Mouse (Mus musculus): ENCODE measurements at regions not wholly inside any gene's neighbourhood (a gene's known extent, or its start where the extent isn't known, plus 50 kb on each side); places are given as distances from the start of the nearest gene placed in this dataset.

DNA sequence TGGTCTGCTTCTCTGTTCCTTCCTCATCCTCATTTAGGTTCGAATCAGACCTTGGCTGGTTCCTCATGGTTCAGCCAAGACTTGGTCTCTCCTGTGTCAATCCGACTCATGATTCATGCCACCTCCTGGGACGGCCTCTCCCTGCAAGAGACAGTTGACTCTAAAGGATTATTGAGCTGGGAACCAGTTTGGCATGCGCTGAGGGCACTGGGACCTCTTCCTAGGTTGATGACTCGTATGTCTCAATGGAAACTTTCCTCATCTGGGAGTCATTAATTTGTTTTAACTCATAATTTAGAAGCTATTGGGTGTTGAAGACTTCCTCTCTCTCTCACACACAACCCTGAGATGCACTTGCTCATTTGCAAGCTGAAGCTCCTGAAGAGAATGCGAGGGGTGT, 254.5 kb downstream of the Cog6 start:
- in situ Hi-C loops (cut with MseI, MboI), result loop anchor here (25.0 kb wide), 1 partner anchor 500 kb away; the partner anchor contains the start of gene Foxo1 (in 2 of the 2)

DNA sequence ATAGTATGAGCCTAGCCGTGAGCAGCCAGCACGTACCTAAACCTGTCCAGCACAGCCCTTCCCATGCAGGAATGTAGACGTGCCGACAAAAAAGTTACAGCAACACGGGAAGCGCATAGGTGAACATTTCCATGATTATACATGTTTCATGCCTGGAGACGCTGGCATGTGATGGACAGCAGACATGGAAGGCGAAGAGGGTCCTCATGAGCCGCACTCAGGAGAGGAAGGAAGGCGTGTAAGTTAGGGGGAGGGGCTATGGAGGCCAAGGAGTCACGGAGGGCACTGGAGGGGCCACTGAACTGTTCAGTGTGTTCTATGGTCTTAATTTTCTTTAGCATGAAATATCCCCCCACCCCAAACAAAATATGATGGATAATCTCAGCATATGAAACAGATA, 257.2 kb downstream of the Cog6 start:
- in situ Hi-C loops (cut with MseI, MboI), result loop anchor here (25.0 kb wide), 1 partner anchor 498 kb away; the partner anchor contains the start of gene Foxo1 (in 2 of the 2)

DNA sequence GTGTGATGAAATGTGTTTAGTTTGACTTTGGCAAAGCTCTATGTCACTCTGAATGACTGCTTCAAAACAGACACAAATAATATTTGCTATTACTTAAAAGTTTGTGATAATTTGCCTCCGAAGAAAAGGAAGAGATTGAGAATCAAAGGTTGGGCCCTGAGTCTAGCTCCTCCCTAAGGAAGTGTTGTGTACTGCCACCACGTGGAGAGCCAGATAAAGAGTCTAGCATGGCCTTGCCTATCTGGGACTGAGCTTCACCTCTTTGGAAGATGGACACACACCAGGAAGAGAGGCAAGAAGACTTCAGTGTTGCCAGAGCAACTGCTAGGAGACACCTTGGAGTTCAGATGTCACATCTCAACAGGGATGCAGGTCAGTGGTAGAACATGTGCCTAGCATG, 258.5 kb downstream of the Cog6 start:
- in situ Hi-C loops (cut with MseI, MboI), result loop anchor here (25.0 kb wide), 1 partner anchor 496 kb away; the partner anchor contains the start of gene Foxo1 (in 2 of the 2)

DNA sequence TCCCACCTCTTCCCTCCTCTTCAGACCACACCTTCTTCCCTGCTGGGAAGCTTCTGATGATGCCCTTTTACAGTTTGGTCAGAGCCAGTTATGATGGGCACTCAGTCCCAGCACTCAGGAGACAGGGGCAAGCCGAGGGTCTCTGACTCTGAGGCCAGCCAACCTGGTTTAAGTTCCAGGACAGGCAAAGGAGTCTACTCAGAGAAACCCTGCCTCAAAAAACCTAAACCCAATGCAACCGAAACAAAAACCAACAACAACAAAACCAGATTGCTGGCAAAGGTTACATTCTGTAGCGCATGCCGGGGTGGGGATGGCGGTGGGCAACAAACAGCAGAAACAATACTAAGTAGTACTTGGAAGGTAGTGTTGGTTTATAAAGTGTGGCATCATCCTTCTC, 260.2 kb downstream of the Cog6 start:
- in situ Hi-C loops (cut with MseI, MboI), result loop anchor here (25.0 kb wide), 1 partner anchor 495 kb away; the partner anchor contains the start of gene Foxo1 (in 2 of the 2)

DNA sequence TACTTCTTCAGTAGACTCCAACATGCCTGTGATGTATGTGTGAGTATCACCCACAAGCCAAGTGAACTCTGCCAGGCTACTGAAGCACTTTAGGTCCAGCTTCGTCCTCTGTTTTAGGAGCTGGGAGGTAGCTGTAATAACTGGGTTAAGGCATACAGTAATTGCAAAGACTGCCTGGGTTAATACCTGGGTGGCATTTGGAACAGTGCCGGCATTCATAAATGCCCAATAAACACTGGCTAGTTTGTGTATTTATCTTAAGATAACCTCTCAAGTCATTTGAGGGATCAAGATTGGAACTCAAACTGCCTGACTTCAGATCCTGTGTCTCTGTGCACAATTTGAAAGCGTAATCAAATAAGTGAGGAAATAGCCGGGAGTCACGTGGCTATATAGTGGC, 261.0 kb downstream of the Cog6 start:
- in situ Hi-C loops (cut with MseI, MboI), result loop anchor here (25.0 kb wide), 1 partner anchor 494 kb away; the partner anchor contains the start of gene Foxo1 (in 2 of the 2)

DNA sequence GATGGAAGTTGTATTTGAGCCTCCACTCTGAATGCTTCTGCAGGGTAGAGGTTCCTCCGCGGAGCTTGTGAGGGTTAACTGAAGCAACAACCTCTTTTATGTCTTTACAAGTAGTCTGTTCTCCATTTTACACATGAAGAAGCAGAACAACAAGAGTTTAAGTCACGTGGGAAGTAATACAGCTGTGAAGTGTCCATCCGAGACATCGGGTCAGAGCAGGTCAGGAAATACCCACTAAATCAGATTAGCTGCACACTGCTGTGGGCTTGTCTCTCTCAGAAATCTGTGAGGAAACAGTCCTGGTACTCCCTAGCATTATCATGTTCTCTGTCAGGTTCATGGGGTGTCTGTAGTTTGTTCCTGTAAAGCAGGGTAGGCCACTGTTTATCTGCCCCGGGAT, 262.1 kb downstream of the Cog6 start:
- in situ Hi-C loops (cut with MseI, MboI), result loop anchor here (25.0 kb wide), 1 partner anchor 493 kb away; the partner anchor contains the start of gene Foxo1 (in 2 of the 2)

DNA sequence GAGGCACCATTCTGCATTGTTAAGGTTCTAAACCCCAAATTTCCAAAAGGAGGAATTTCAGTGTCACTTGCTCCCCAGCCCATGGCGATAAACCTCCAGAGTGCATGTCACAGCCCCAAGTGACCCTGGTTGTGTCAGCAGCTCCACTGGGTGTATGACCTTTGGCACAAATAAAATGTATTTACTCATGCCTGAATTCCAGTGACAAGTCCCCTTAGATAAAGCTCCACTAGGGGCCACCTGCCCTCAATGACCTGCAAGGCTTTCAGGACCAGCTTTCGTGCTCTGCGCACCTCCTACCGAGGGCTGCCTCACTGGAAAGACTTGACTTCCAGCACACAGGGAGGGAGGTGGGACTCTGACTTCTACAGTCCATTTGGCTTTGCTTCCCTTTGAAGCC, 262.6 kb downstream of the Cog6 start:
- in situ Hi-C loops (cut with MseI, MboI), result loop anchor here (25.0 kb wide), 1 partner anchor 492 kb away; the partner anchor contains the start of gene Foxo1 (in 2 of the 2)

DNA sequence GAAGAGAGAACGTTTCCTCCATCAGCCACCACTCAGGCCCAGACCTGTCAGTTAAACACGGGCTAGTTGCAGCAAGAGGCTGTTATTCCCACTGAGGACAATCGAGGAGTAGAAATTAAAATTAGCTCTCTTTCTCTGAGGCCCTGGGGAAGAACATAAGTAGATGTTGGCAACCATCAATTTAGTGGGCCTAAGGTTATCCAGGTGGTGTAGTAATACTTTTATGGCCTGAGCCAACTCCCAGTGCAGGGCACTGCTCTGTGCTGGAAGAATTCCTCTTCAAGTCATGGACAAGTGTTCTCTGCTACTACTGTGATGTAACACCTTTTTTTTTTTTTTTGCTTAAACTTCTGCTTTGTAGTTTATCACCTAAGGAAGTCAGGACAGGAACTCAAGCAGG, 270.1 kb downstream of the Cog6 start:
- in situ Hi-C loops (cut with MseI, MboI), result no loop called here

DNA sequence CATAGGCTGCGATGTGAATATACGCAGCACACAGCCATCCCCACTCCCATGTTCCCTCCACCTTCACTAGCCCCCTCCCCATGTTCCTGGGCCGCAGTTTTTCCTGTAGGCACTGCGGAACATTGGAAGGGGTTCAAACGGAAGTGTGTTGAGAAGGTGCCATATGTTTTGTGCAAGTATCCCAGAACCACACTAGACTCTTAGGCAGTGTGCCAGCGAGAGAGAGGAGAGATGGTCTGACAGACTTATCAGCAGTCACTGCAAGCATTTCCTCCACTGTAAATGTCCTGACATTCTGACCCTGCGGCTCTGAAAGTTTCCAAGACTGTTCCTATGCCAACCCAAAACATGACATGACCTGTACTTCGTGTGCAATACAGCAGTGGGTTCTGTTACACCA, 272.7 kb downstream of the Cog6 start:
- in situ Hi-C loops (cut with MseI, MboI), result no loop called here

DNA sequence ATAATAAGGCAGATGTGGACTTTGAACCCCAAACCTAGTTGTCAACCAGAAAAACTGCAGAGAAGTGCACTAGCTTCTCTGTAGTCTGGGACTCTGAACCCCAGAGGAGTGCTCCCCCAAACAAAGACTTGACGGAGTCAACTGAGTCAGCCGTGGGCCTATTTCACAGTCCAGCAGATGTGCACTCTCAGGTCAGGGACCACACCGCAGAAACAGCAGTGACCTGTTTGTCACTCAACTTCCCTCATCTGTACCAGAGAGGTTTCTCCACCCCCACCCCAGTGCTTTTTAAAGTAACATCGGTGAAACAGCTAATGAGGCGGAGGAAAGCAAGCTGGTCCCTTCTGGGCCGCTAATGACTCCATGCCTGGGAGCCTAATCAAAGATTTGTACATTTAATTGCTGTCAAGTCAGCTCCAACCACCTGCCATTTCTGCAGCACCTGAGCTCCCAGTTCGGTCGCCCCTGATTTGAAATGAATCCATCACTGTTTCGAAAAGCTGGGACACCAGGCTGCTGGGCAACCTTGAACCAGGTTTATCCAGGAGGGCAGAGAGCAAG, 276.5 kb downstream of the Cog6 start:
- in situ Hi-C loops (cut with MseI, MboI), result no loop called here

DNA sequence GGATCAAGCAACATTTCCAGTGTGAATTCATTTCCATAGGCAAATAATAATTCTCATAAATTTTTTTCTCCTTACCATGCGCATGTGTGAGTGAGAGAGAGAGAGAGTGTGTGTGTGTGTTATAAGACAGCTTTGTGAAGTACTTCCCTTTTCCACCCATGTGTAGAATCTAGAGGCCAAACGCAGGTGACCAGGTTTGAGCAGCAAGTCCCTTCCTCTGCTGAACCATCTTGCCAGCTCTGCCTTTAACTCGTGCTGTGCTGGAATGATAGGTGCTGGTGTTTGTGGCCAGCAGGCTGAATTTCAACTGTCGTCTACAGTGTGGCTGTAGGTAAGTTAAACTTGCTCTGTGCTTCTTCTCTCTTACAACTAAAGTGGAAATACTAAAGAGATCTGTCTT, 277.5 kb downstream of the Cog6 start:
- in situ Hi-C loops (cut with MseI, MboI), result no loop called here

DNA sequence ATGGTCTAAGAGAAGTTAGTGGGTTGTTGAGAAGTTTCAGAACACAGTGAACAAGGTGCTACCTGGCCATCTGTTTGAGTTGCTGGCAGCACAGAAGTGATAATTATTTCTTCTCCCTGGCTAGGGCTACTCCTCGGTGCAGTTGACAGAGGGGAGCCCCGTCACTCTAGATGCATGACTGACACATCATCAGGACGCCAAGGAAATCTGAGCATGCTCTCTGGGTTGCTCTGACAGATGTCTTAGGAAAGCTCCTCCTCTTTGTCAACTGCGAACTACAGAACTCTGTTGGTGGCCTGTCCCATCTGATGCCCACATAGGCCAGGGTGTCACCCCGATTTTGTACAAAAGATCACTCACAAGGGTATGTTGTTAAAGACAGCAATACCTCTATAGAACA, 278.7 kb downstream of the Cog6 start:
- in situ Hi-C loops (cut with MseI, MboI), result no loop called here

DNA sequence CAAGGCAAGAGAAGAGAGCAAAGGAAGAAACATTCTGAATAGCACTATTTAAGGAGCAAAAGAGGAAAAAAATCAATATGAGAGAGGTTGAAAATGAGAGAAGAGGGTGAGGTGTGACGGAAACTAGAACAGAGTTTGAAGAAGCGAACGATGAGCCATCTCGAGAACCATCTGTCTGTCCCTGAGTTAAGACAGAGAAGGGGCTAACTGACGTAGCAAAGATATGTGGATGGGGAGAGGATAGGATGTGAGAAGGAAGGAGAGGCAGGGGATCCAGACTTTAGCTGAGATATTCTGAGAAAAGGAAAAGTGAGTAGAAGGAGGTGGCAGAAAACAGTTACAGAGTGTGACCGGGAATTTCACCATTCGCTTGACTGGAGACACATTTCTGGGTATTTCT, 281.1 kb downstream of the Cog6 start:
- in situ Hi-C loops (cut with MseI, MboI), result no loop called here

DNA sequence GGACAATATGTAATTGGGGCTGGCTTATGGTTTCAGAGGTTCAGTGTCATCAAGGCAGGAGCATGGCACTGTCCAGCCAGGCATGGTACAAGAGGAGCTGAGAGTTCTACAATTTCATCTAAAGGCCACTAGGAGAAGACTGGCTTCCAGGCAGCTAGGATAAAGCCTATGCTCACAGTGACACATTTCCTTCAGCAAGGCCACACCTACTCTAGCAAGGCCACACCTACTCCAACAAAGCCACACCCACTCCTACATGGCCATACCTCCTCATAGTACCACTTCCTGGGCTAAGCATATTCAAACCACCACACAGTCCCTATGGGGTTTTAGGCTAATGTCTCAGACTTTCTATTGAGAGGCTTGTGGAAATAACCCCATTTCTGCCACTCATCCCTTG, 285.1 kb downstream of the Cog6 start:
- in situ Hi-C loops (cut with MseI, MboI), result no loop called here

DNA sequence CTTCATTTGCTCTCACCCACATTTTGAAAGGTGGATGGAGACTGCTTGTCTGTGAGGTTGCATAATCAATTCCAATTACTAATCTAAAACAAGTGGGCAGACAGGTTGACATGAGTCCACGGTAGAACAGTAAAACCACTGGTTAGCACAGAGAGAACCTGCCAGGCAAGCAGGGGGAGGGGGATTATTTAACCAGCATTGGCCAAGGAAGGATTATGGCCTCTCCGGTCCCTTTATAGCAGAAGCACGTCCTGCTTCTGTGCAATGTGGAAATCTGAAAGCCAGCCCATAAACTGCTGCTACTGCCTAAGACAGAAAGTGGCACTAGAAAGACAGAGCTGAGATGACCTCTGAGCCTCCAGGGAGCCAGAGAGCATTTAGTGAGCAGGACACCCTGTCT, 285.5 kb downstream of the Cog6 start:
- in situ Hi-C loops (cut with MseI, MboI), result no loop called here

DNA sequence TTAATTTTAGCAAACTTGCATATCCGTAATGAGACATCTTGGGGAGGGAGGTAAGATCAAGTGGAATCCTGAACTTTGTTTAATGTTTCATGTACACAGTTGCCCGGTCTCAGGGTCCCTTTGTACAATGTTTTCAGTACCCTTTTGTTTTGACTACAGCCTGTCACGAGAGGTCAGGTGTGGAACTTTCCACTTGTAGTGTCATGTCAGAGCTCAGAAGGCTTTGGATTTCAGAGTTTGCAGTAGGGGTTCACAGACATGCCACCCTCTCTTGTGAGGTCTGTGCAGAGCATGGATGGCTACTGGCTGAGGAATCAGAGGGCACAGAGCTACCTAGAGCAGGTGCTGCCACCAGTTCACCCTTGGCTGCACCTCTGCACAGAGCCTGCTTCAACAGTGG, 287.3 kb downstream of the Cog6 start:
- in situ Hi-C loops (cut with MseI, MboI), result no loop called here

DNA sequence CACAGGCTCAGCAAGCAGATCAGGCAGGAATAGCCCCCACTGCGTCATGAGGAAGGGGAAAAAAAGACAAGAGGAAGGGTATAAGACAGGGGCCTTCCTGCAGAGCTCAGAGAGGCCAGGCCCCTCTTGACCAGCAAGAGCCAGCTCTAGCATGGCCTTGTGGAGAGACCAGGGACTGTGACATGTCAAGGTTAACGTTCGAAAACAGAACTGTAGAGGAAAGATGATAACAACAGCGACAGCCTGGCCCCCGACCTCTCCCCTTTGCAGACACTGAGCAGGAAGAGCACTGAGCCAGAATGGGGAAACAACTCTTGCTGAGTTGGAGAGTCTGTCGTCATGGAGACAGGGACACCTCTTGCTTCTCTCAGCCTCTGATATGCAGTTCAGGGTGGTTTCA, 288.2 kb downstream of the Cog6 start:
- in situ Hi-C loops (cut with MseI, MboI), result no loop called here

DNA sequence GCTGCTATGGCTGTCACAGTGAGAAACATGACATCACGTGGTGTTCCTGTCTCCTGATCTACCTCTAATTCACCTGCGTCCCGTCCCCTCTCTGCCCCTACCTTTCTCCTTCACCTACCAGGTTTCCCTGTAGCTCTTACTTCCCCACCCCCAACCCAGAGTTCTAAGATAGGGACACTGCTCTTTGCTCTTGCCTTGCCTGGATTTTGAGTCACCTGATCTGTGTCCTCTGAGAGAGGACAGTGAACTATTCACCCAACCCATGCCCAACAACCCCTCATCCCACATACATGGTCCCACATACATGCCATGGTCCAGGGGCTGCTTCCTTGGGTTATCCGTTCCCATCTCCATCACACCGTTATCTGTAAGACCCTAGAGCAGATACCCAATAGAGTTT, 288.6 kb downstream of the Cog6 start:
- in situ Hi-C loops (cut with MseI, MboI), result no loop called here

DNA sequence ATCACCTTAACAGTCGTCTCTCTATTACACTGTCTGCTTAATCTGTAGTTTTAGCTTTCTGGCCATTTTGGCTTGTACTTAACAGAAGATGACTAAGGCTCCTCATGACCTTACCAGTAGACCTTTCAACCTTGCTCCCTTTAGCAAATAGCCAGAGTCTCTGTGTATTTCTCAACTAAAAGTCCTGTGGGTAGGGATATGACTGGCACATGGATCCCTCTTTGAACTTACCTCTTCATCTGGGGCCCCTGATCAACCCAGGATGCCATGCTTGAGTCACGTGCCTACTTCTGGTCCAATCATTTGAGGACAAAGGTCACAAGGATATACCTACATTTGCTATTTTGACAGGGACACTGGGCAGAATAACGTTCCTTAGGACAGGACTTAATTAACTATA, 292.7 kb downstream of the Cog6 start:
- in situ Hi-C loops (cut with MseI, MboI), result no loop called here

DNA sequence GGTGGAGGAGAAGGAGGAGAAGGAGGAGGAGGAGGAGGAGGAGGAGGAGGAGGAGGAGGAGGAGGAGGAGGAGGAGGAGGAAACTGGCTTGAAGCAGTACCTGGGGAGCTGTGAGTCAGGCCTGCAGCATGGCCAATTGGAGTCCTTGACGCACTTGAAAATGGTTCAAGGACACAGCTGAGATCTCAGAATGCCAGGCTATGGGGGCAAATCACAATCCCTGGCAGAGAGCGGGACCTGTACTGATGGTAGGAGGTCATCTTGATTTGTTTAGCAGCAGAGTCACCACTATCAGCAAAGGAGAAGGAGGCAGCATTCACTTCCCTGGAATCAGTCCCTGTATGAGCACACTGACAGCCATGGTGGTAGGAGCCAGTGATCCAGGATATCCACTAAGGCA, 294.1 kb downstream of the Cog6 start:
- in situ Hi-C loops (cut with MseI, MboI), result no loop called here

DNA sequence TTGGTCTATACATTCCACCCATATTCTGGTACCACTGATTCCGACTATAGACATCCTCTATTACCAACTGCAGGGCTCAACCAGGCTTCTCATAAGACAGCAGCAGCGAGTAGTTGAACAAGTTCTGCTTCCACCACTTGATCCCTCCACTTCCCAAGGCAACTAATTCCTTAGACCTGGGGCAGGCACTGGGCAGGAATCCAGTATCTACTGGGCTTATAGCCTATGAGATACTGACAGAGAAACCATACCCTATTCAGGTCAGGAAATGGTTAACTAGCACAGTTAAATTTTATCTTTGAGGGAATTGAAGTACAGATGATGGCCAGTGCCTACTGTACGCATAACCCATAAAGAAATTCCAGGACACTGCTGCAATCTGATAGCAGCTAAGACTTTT, 297.9 kb downstream of the Cog6 start:
- in situ Hi-C loops (cut with MseI, MboI), result no loop called here

DNA sequence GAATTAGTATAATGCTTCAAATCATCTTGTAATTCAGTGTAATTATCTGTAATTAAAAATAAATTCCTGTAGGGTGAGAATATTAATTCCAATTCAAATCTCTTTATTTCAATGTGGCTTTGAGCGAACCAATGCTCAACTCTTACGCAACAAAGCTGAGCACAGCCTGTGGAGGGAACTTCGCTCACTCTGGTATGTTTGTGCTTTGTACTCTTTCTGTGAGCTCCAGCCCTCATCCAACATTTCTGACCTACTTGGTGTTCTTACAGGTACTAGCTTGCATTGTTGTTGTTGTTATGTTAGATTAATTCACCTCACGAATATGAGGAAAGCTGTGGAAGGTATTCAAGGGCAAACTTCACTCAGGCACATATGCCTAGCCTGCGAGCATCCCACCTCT, 299.7 kb downstream of the Cog6 start:
- in situ Hi-C loops (cut with MseI, MboI), result no loop called here

DNA sequence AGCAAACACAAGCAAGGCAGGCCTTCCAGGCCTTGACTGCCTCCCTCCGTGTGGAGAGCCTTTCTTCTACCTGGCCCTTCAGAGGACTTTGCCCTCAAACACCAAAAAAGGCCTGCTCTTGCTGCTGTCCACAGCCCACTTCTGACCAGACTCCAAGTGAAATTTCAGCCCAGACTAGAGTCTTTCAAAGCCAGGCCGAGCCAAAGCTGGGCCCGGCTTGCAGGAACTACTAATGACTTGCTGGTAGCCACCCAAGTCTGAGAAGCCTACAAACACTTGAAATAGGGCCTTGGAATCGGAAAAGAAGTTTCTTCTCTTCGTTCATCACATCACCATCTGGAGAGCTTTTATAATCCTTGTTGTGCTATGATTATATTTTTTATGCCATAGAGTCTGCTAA, 304.9 kb downstream of the Cog6 start:
- in situ Hi-C loops (cut with MseI, MboI), result no loop called here

DNA sequence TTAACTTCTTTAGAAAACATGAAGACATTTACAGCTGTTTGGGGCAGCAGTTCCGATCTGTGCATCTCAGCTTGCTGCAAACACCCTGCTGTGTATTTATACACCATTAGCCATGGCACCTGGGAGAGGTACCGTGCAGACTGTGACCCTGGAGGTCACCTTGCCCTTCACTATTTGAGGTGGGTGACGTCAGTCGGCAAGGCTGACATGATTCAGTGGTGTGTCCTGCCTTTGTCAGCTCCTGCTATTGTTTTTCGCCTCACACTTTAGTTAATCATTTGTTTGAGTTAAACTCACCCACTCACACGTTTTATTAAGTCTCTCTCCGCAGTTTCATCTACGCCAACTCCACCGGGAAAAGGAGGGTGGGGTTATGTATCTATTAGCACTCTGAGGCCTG, 305.9 kb downstream of the Cog6 start:
- in situ Hi-C loops (cut with MseI, MboI), result no loop called here

Measured in mouse trophoblast stem cell (cell line).